ENCODE assay signal across 9 mouse cellular contexts in genomic region chr3:148922618-148923095, GRCm38 (mm10).
DNase-seq lines count a peak whose midpoint lies in the region; ATAC-seq and TF ChIP-seq lines count a peak whose summit lies in the region.
"Had no signal": no experiment of that assay in that cellular context is flagged by ENCODE, and none has a peak within 500 bp of the region (broad histone marks: within the 10 kb centered on the region; RNA-seq: fewer than 3 reads in every experiment).

No protein-coding gene starts in this region.

- DNase-seq in kidney, adult 2 months = peak; percentile 23
- DNase-seq in fat pad, adult 2 months (ENCODE audit: extremely low read depth, low read depth, low spot score) = peak; percentile 37
- peak; percentile 64 for DNase-seq in hindbrain, postnatal 0 days (ENCODE audit: low spot score)
- DNase-seq in lung, postnatal 4 days = peak; percentile 40 to 62
- no peak for DNase-seq in gastrocnemius, postnatal 10 days
- no peak for DNase-seq in adrenal gland, adult 18-20 months (ENCODE audit: low spot score in 2 of 2)
- DNase-seq in B cell, adult 2 months = no peak

- no peaks in the 10 kb centered on the region for H3K9me3 ChIP-seq in kidney, embryonic 14.5 days (ENCODE audit: control insufficient read depth, low read length)
- no peaks in the 10 kb centered on the region for H3K9me3 ChIP-seq in hindbrain, postnatal 0 days (ENCODE audit: low read length)

- no peak overlapping the region for H3K9ac ChIP-seq in kidney, embryonic 14.5 days (ENCODE audit: low read depth, low read length)
- no peak overlapping the region for H3K9ac ChIP-seq in hindbrain, postnatal 0 days (replicated peaks; ENCODE audit: low read length)

- no peaks in the 10 kb centered on the region for H3K36me3 ChIP-seq in kidney, adult 2 months (ENCODE audit: control insufficient read depth, insufficient read depth, low read length)
- no peaks in the 10 kb centered on the region for H3K36me3 ChIP-seq in kidney, embryonic 14.5 days (ENCODE audit: control insufficient read depth, insufficient read depth, low read length)
- H3K36me3 ChIP-seq in hindbrain, postnatal 0 days (ENCODE audit: insufficient read depth, low read length) = no peaks in the 10 kb centered on the region
- H3K36me3 ChIP-seq: G1E had no signal

- ATAC-seq in kidney, embryonic 14.5 days (ENCODE audit: low FRiP score, low TSS enrichment) = no peak
- peak; percentile 40; the same call in 1 of the 2 replicates for ATAC-seq in hindbrain, postnatal 0 days

- TF ChIP-seq CTCF in kidney, adult 2 months (conservative IDR thresholded peaks at IDR 0.05; ENCODE audit: insufficient read depth, insufficient read length, low read depth, low read length) = no peak
- no peak for TF ChIP-seq CTCF in hindbrain, postnatal 0 days (IDR thresholded peaks at IDR 0.05; ENCODE audit: low read depth)

- TF ChIP-seq POLR2A in kidney, adult 2 months (IDR thresholded peaks at IDR 0.05; ENCODE audit: low read depth, low read length) = no peak

- no peak overlapping the region for H3K4me2 ChIP-seq in kidney, embryonic 14.5 days (replicated peaks; ENCODE audit: low read depth, low read length)
- H3K4me2 ChIP-seq in hindbrain, postnatal 0 days (ENCODE audit: low read depth, low read length) = peak overlapping the region; percentile 48

- no peak overlapping the region for H3K4me3 ChIP-seq in kidney, adult 2 months (ENCODE audit: insufficient read depth, low read depth, low read length)
- no peak overlapping the region for H3K4me3 ChIP-seq in kidney, embryonic 14.5 days (ENCODE audit: low read length)
- H3K4me3 ChIP-seq in hindbrain, postnatal 0 days (ENCODE audit: low read length) = peak overlapping the region; percentile 26

- H3K4me1 ChIP-seq in kidney, adult 2 months (ENCODE audit: control insufficient read depth, insufficient read depth, low read length) = peaks cover 29% of the 10 kb centered on the region
- H3K4me1 ChIP-seq in kidney, embryonic 14.5 days (ENCODE audit: control insufficient read depth, insufficient read depth, low read length) = peaks cover 35% of the 10 kb centered on the region
- no peaks in the 10 kb centered on the region; the same call in 1 of the 2 replicates for H3K4me1 ChIP-seq in hindbrain, postnatal 0 days (ENCODE audit: insufficient read depth, low read length)

- peak overlapping the region; percentile 93 for H3K27ac ChIP-seq in kidney, adult 2 months (ENCODE audit: insufficient read depth, low read depth, low read length)
- no peak overlapping the region for H3K27ac ChIP-seq in kidney, embryonic 14.5 days (ENCODE audit: low read depth, low read length)
- no peak overlapping the region for H3K27ac ChIP-seq in hindbrain, postnatal 0 days

- H3K27me3 ChIP-seq in kidney, adult 2 months (replicated peaks; ENCODE audit: control insufficient read depth, insufficient read depth, low read length) = no peaks in the 10 kb centered on the region
- H3K27me3 ChIP-seq in kidney, embryonic 14.5 days (ENCODE audit: control insufficient read depth, insufficient read depth, low read length) = no peaks in the 10 kb centered on the region
- no peaks in the 10 kb centered on the region for H3K27me3 ChIP-seq in hindbrain, postnatal 0 days (ENCODE audit: insufficient read depth, low read length)

- 71% methylated on average over 14 of the region's 14 CpGs for WGBS in kidney, adult 2 months
- WGBS in kidney, embryonic 14.5 days = 76% methylated on average over 14 of the region's 14 CpGs
- 54% methylated on average over 14 of the region's 14 CpGs for WGBS in hindbrain, postnatal 0 days

Comparison
In these comparisons a context has a peak if more than half of its experiments do, and no peak if none do; other contexts are left out.
1. DNase-seq: peak in kidney, adult 2 months (single experiment), fat pad, adult 2 months (single experiment), hindbrain, postnatal 0 days (single experiment) and lung, postnatal 4 days (2 of 2); none in gastrocnemius, postnatal 10 days (single experiment), adrenal gland, adult 18-20 months (0 of 2) and B cell, adult 2 months (0 of 2).